Mouse (Mus musculus) spleen, adult 2 months (tissue): ENCODE measurements at regions not wholly inside any gene's neighbourhood (a gene's known extent, or its start where the extent isn't known, plus 50 kb on each side); places are given as distances from the start of the nearest gene placed in this dataset.

Source experiments
- CTCF ChIP-seq: fragments of 200-500 bp; IDR thresholded peaks from 2 replicates; pipeline ENCODE4 v1.5.1; 2011; ENCODE audit warnings: mild to moderate bottlenecking, inconsistent platforms; ENCODE audit not compliant: insufficient read depth, insufficient read length, insufficient replicate concordance; ENCODE audit errors: extremely low read depth
- POLR2A ChIP-seq: fragments of 200-500 bp; IDR thresholded peaks from 2 replicates; pipeline ENCODE4 v1.6.1; 2011; ENCODE audit warnings: low read depth, low read length, inconsistent platforms

GRCm38 (mm10) chr2:19146289-19146688, 52.8 kb upstream of the Armc3 start:
- TF ChIP-seq POLR2A (no peak), CTCF (no peak)
